ENCODE assay signal across 11 mouse cellular contexts in genomic region chr2:93030101-93030500, GRCm38 (mm10). TPM values are rescaled to one million over a fixed set of nuclear protein-coding genes. Genes with fewer than 3 reads are reported as not detected.
DNase-seq lines count a peak whose midpoint lies in the region; ATAC-seq and TF ChIP-seq lines count a peak whose summit lies in the region.
"Had no signal": no experiment of that assay in that cellular context is flagged by ENCODE, and none has a peak within 500 bp of the region (broad histone marks: within the 10 kb centered on the region; RNA-seq: fewer than 3 reads in every experiment).

No protein-coding gene starts in this region.

- peaks cover 92% of the 10 kb centered on the region for H3K4me1 ChIP-seq in megakaryocyte, embryonic 14.5 days

- TF ChIP-seq CTCF in gastrocnemius, adult 2 months (IDR thresholded peaks at IDR 0.05) = no peak

- no peaks in the 10 kb centered on the region for H3K9me3 ChIP-seq in megakaryocyte, embryonic 14.5 days

- H3K4me3 ChIP-seq in megakaryocyte, embryonic 14.5 days (replicated peaks) = peak overlapping the region; percentile 87
- H3K4me3 ChIP-seq in gastrocnemius, adult 2 months = no peak overlapping the region

- peak; percentile 56 for DNase-seq in adrenal gland, postnatal 10 days
- no peak for DNase-seq in adrenal gland, postnatal 4 days (ENCODE audit: low spot score in 2 of 2)
- peak; percentile 83 to 86 for DNase-seq in cerebellum, postnatal 14 days
- DNase-seq in gastrocnemius, adult 2 months = no peak
- DNase-seq: gastrocnemius, postnatal 14 days; kidney, adult 9 months; right cerebral cortex, adult 18-20 months had no signal

- no peak for ATAC-seq in megakaryocyte, adult 5-6 weeks (ENCODE audit: poor library complexity, severe bottlenecking)
- peak; percentile 38 to 51 for ATAC-seq in hematopoietic stem cell, adult 5-6 weeks (replicated peaks in 1 of 2; ENCODE audit: insufficient read depth in 1 of 2, low FRiP score in 2 of 2, low TSS enrichment in 1 of 2, low read depth in 1 of 2, poor library complexity in 2 of 2, severe bottlenecking in 2 of 2)
- ATAC-seq in granulocyte monocyte progenitor cell, adult 5-6 weeks (replicated peaks; ENCODE audit: poor library complexity, severe bottlenecking) = no peak

- intact Hi-C loops in gastrocnemius, adult 2 months (cut with DNase I) = no loop called here

- no peak overlapping the region for H3K27ac ChIP-seq in gastrocnemius, adult 2 months

- H3K27me3 ChIP-seq in megakaryocyte, embryonic 14.5 days (replicated peaks) = no peaks in the 10 kb centered on the region

- peaks cover 53% of the 10 kb centered on the region for H3K36me3 ChIP-seq in megakaryocyte, embryonic 14.5 days (replicated peaks; ENCODE audit: low read length)

RNA-seq across cellular contexts. Expression of gene Prdm11, which starts 15.9 kb away (rescaled TPM):
- 10 to 100 TPM; 35.7 to 37.1 TPM for total RNA-seq in adrenal gland, postnatal 10 days (2021)
- total RNA-seq in adrenal gland, postnatal 4 days (2021) = 10 to 100 TPM; 59.3 to 65.4 TPM
- polyA plus RNA-seq in megakaryocyte, embryonic 14.5 days (2012; ENCODE audit: insufficient read depth, low replicate concordance) = 17.7 and 18.2 TPM in 2 replicates
- total RNA-seq in megakaryocyte, adult 5-6 weeks (2015) = 0.85 and 2.1 TPM in 2 replicates
- total RNA-seq in megakaryocyte, adult 5-6 weeks (2017) = 2.1 TPM in 2 replicates
- 9.3 and 14.1 TPM in 2 replicates for total RNA-seq in hematopoietic stem cell, adult 5-6 weeks (2017)
- total RNA-seq in gastrocnemius, adult 2 months (2021) = under 1 TPM; 0.77 to 0.81 TPM
- 12.2 and 13.3 TPM in 2 replicates for total RNA-seq in granulocyte monocyte progenitor cell, adult 5-6 weeks (2014; fragmentation: Nextera tagmentation)
- 3.3 and 6.1 TPM in 2 replicates for total RNA-seq in granulocyte monocyte progenitor cell, adult 5-6 weeks (2017)

Comparison
In these comparisons a context has a peak if more than half of its experiments do, and no peak if none do; other contexts are left out.
1. DNase-seq: peak in adrenal gland, postnatal 10 days (single experiment) and cerebellum, postnatal 14 days (2 of 2); none in adrenal gland, postnatal 4 days (0 of 2) and gastrocnemius, adult 2 months (single experiment).
2. ATAC-seq: peak in hematopoietic stem cell, adult 5-6 weeks (2 of 2); none in megakaryocyte, adult 5-6 weeks (single experiment) and granulocyte monocyte progenitor cell, adult 5-6 weeks (single experiment).